Mouse (Mus musculus): ENCODE measurements around the gene Ptchd4. TPM values are rescaled to one million over a fixed set of nuclear protein-coding genes. Genes with fewer than 3 reads are reported as not detected.

The Ptchd4 gene
- polyA plus RNA-seq, 1 experiment from 2014 or later: not detected

- no peaks in the 10 kb centered on the region for H3K9me3 ChIP-seq (replicated peaks; ENCODE audit: control insufficient read depth, low read length)
- no peak overlapping the region for H3K4me2 ChIP-seq (ENCODE audit: low read depth, low read length)
- no peak overlapping the region for H3K9ac ChIP-seq (ENCODE audit: low read depth, low read length)
- H3K4me1 ChIP-seq (ENCODE audit: control insufficient read depth, low read depth, low read length): no peaks in the 10 kb centered on the region
- no peaks in the 10 kb centered on the region for H3K36me3 ChIP-seq (ENCODE audit: control insufficient read depth, insufficient read depth)
- WGBS (ENCODE audit: insufficient replicate concordance): 56% methylated on average over 5 of the region's 5 CpGs
- no peak for ATAC-seq (ENCODE audit: low read depth)
- no peaks in the 10 kb centered on the region for H3K27me3 ChIP-seq (ENCODE audit: control insufficient read depth, insufficient read depth, low read depth, low read length)
- H3K4me3 ChIP-seq (ENCODE audit: low read depth, low read length): no peak overlapping the region
- no peak overlapping the region for H3K27ac ChIP-seq (ENCODE audit: low read length)
Observed at GRCm38 (mm10) chr17:42480173-42480991, 164.6 kb downstream of the Ptchd4 start.

GRCm38 (mm10) chr17:42509356-42510262 is 193.9 kb downstream of the Ptchd4 start:
- Histone ChIP-seq H3K9me3 (replicated peaks; ENCODE audit: control insufficient read depth, low read length) (no peaks in the 10 kb centered on the region), H3K9ac (ENCODE audit: low read depth, low read length) (no peak overlapping the region), H3K4me2 (ENCODE audit: low read depth, low read length) (no peak overlapping the region), H3K4me3 (ENCODE audit: low read depth, low read length) (no peak overlapping the region), H3K27me3 (ENCODE audit: control insufficient read depth, insufficient read depth, low read depth, low read length) (no peaks in the 10 kb centered on the region), H3K27ac (ENCODE audit: low read length) (no peak overlapping the region), H3K36me3 (ENCODE audit: control insufficient read depth, insufficient read depth) (no peaks in the 10 kb centered on the region), H3K4me1 (ENCODE audit: control insufficient read depth, low read depth, low read length) (no peaks in the 10 kb centered on the region)
- ATAC-seq (ENCODE audit: low read depth): no peak
- WGBS (ENCODE audit: insufficient replicate concordance): 55% methylated on average over 9 of the region's 9 CpGs

- Histone ChIP-seq H3K9me3 (replicated peaks; ENCODE audit: control insufficient read depth, low read length) (no peaks in the 10 kb centered on the region), H3K36me3 (ENCODE audit: control insufficient read depth, insufficient read depth) (no peaks in the 10 kb centered on the region), H3K9ac (ENCODE audit: low read depth, low read length) (no peak overlapping the region), H3K4me2 (ENCODE audit: low read depth, low read length) (no peak overlapping the region), H3K27me3 (ENCODE audit: control insufficient read depth, insufficient read depth, low read depth, low read length) (no peaks in the 10 kb centered on the region), H3K27ac (ENCODE audit: low read length) (no peak overlapping the region), H3K4me1 (ENCODE audit: control insufficient read depth, low read depth, low read length) (no peaks in the 10 kb centered on the region), H3K4me3 (ENCODE audit: low read depth, low read length) (no peak overlapping the region)
- WGBS (ENCODE audit: insufficient replicate concordance): 47% methylated on average over 5 of the region's 5 CpGs
- no peak for ATAC-seq (ENCODE audit: low read depth)
Observed at GRCm38 (mm10) chr17:42530147-42530546, 214.4 kb downstream of the Ptchd4 start.

GRCm38 (mm10) chr17:42549578-42549977 is 233.8 kb downstream of the Ptchd4 start:
- Histone ChIP-seq H3K9me3 (replicated peaks; ENCODE audit: control insufficient read depth, low read length) (no peaks in the 10 kb centered on the region), H3K27ac (ENCODE audit: low read length) (no peak overlapping the region), H3K4me3 (ENCODE audit: low read depth, low read length) (no peak overlapping the region), H3K27me3 (ENCODE audit: control insufficient read depth, insufficient read depth, low read depth, low read length) (no peaks in the 10 kb centered on the region), H3K4me2 (ENCODE audit: low read depth, low read length) (no peak overlapping the region), H3K9ac (ENCODE audit: low read depth, low read length) (no peak overlapping the region), H3K36me3 (ENCODE audit: control insufficient read depth, insufficient read depth) (no peaks in the 10 kb centered on the region), H3K4me1 (ENCODE audit: control insufficient read depth, low read depth, low read length) (no peaks in the 10 kb centered on the region)
- no peak for ATAC-seq (ENCODE audit: low read depth)
- 55% methylated on average over 2 of the region's 2 CpGs for WGBS (ENCODE audit: insufficient replicate concordance)
